Mouse (Mus musculus): ENCODE results near the gene Gm13290. TPM values are rescaled to one million over a fixed set of nuclear protein-coding genes. Genes with fewer than 3 reads are reported as not detected.
"Not testable (repeated sequence)": the region's sequence is repeated elsewhere in the genome, so short reads cannot be mapped to it uniquely, and the experiment has no call there.

Gm13290 gene
- polyA plus RNA-seq, 1 experiment from 2014 or later = 0.66 TPM

DNA sequence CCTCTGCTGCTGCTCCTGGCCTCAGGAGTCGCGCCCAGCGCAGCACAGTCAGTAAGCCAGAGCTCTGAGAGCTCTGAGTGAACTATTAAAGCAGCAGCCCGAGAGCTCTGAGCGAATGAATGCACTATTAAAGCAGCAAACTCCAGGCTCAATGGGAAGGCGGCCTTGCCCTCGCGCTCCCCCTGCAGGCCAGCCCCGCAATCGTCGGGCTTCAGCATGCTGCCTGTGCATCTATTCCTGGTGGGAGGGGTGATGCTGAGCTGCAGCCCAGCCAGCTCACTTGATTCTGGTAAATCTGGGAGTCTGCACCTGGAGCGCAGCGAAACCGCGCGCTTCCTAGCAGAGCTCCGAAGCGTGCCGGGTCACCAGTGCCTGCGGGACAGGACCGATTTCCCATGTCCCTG, 16.0 kb upstream of the Gm13290 start:
- H3K27ac ChIP-seq = peak overlapping the region; percentile 96
- H3K4me3 ChIP-seq (replicated peaks) = peak overlapping the region; percentile 52
- peak; percentile 100 for ATAC-seq (ENCODE audit: insufficient number of reproducible peaks, insufficient read depth, low FRiP score, low TSS enrichment, low read depth)
- under 1% methylated on average over 21 of the region's 21 CpGs for WGBS
- not testable (repeated sequence) for H3K27me3 ChIP-seq; H3K4me1 ChIP-seq (replicated peaks); H3K9me3 ChIP-seq; H3K36me3 ChIP-seq
- H3K4me2 ChIP-seq = peak overlapping the region; percentile 70
- peak overlapping the region; percentile 59; the same call in 1 of the 2 replicates for H3K9ac ChIP-seq (replicated peaks)

DNA sequence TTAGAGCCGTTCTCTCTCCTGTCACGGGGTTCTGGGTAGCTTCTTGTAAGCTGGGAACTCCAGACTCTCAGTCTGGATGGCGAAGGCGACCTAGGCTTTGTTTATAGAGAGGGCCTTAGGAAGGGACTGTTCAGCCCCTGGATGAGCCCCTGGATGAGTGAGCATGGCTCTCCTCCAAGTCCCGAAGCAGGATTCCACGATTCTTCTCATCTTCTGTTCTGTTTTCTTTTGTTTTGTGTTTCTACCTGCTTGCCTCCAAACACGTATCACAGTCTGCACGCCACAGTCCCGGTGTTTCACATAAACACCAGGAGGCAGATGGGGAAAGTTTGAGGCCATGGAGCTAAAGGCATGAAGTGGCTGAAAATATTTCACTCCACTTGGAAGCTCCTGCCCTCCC, 14.9 kb upstream of the Gm13290 start:
- H3K4me3 ChIP-seq (replicated peaks); H3K36me3 ChIP-seq; ATAC-seq (ENCODE audit: insufficient number of reproducible peaks, insufficient read depth, low FRiP score, low TSS enrichment, low read depth); H3K4me1 ChIP-seq (replicated peaks); H3K27ac ChIP-seq; H3K9me3 ChIP-seq; H3K4me2 ChIP-seq; H3K27me3 ChIP-seq; H3K9ac ChIP-seq (replicated peaks): not testable (repeated sequence)
- 88% methylated on average over 9 of the region's 9 CpGs for WGBS

DNA sequence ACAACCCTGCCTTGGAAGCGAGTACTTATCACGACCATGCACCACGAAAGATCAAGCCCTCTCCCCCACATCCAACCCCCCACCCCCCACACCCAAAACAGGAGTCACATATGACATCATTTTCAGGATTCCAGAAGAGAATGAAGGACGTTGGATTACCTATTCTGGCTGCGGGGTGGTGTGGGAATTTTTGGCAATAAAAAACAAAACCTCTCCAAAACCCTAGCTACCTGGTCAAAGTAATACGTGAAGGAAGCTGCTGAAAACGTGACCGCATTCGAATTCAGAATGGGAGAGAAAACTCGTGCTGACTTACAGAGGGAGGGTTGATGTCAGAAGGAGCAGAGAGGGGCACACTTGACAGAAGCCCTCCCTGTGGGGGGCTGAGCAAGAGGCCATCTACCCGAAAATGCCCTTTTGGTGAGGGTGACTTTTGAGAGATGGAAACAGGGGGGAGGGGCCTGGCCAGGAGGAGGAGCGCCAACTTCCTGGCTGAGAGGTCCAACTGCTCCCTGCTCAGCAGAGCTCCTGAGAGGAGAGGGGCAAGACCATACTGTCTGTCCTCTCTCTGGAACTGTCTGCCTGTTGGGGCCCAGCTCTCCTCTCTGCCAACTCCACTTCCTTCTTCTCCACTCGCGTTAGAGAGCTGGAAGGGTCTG, 13.9 kb upstream of the Gm13290 start, which contains the start of gene Gm13283:
TSS of gene Gm13283 (plus strand) at position 510 of the 659 bp plus-strand sequence.
- 0 out of 2 replicates have a peak within 1 kb of the TSS, but pooled peaks have one; percentile 34 for H3K9ac ChIP-seq (replicated peaks)
- ATAC-seq (ENCODE audit: insufficient number of reproducible peaks, insufficient read depth, low FRiP score, low TSS enrichment, low read depth) = not testable (repeated sequence)

DNA sequence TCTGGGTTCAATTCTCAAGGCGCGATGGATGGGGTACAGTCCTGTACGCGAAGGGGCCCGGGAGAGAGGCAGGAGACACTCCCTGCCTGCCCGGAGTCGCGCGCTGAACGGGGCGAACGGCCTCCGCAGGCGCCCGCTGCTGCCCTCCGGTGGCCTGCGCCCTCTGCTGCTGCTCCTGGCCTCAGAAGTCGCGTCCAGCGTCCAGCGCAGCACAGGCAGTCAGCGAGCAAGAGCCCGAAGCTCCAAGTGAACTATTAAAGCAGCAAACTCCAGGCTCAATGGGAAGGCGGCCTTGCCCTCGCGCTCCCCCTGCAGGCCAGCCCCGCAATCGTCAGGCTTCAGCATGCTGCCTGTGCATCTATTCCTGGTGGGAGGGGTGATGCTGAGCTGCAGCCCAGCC, 13.2 kb upstream of the Gm13290 start:
- under 1% methylated on average over 23 of the region's 28 CpGs for WGBS
- not testable (repeated sequence) for H3K36me3 ChIP-seq; H3K27me3 ChIP-seq; ATAC-seq (ENCODE audit: insufficient number of reproducible peaks, insufficient read depth, low FRiP score, low TSS enrichment, low read depth); H3K4me1 ChIP-seq (replicated peaks); H3K9me3 ChIP-seq
- 0 out of 2 replicates have a peak overlapping the region, but pooled peaks have one; percentile 34 for H3K9ac ChIP-seq (replicated peaks)
- peak overlapping the region; percentile 50 for H3K4me2 ChIP-seq
- peak overlapping the region; percentile 72; the same call in 1 of the 2 replicates for H3K27ac ChIP-seq
- peak overlapping the region; percentile 34 for H3K4me3 ChIP-seq (replicated peaks)

More for the DNA sequence above, 13.9 kb upstream of the Gm13290 start, which contains the start of gene Gm13283:
- 29% methylated on average over 7 of the region's 14 CpGs for WGBS
- Histone ChIP-seq H3K4me3 (replicated peaks) (peak within 1 kb of the TSS; percentile 34), H3K4me2 (peak within 1 kb of the TSS; percentile 50), H3K27ac (peak within 1 kb of the TSS; percentile 72; the same call in 1 of the 2 replicates)
- H3K4me1 ChIP-seq (replicated peaks); H3K9me3 ChIP-seq; H3K36me3 ChIP-seq; H3K27me3 ChIP-seq: not testable (repeated sequence)

DNA sequence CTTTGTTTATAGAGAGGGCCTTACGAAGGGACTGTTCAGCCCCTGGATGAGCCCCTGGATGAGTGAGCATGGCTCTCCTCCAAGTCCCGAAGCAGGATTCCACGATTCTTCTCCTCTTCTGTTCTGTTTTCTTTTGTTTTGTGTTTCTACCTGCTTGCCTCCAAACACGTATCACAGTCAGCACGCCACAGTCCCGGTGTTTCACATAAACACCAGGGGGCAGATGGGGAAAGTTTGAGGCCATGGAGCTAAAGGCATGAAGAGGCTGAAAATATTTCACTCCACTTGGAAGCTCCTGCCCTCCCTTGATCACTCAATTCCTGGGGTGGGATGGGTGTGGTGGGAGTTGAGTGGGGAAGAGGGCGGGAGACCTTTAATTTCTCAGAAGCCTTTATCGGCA, 11.9 kb upstream of the Gm13290 start:
- H3K27me3 ChIP-seq = not testable (repeated sequence)
- 68% methylated on average over 6 of the region's 8 CpGs for WGBS

DNA sequence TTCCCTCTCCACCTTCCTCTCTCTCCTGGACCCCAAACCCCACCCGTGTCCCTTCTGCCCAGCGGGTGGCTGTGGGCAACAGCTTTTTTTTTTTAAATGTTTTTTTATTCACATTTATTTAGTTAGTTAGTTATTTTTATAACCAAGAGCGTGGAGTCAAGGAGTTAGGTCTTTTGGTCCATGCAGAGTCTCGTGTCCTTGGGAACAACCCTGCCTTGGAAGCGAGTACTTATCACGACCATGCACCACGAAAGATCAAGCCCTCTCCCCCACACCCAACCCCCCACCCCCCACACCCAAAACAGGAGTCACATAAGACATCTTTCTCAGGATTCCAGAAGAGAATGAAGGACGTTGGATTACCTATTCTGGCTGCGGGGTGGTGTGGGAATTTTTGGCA, 11.3 kb upstream of the Gm13290 start:
- not testable (repeated sequence) for H3K27ac ChIP-seq; H3K9me3 ChIP-seq; H3K9ac ChIP-seq (replicated peaks); H3K4me3 ChIP-seq (replicated peaks); H3K36me3 ChIP-seq; H3K27me3 ChIP-seq; H3K4me1 ChIP-seq (replicated peaks); ATAC-seq (ENCODE audit: insufficient number of reproducible peaks, insufficient read depth, low FRiP score, low TSS enrichment, low read depth)
- 0 out of 2 replicates have a peak overlapping the region, but pooled peaks have one; percentile 45 for H3K4me2 ChIP-seq
- WGBS = 55% methylated on average over 9 of the region's 9 CpGs

More for the DNA sequence above, 11.9 kb upstream of the Gm13290 start:
- not testable (repeated sequence) for H3K9me3 ChIP-seq; H3K27ac ChIP-seq; ATAC-seq (ENCODE audit: insufficient number of reproducible peaks, insufficient read depth, low FRiP score, low TSS enrichment, low read depth); H3K4me1 ChIP-seq (replicated peaks); H3K9ac ChIP-seq (replicated peaks); H3K4me3 ChIP-seq (replicated peaks); H3K4me2 ChIP-seq; H3K36me3 ChIP-seq

DNA sequence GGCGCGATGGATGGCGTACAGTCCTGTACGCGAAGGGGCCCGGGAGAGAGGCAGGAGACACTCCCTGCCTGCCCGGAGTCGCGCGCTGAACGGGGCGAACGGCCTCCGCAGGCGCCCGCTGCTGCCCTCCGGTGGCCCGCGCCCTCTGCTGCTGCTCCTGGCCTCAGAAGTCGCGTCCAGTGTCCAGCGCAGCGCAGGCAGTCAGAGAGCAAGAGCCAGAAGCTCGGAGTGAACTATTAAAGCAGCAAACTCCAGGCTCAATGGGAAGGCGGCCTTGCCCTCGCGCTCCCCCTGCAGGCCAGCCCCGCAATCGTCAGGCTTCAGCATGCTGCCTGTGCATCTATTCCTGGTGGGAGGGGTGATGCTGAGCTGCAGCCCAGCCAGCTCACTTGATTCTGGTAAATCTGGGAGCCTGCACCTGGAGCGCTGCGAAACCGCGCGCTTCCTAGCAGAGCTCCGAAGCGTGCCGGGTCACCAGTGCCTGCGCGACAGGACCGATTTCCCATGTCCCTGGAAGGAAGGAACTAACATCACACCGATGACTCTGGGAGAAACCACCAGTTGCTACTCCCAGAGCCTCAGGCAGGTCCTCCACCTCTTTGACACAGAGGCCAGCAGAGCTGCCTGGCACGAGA, 10.1 kb upstream of the Gm13290 start:
- H3K4me2 ChIP-seq = peak overlapping the region; percentile 52
- 3% methylated on average over 26 of the region's 42 CpGs for WGBS
- H3K4me3 ChIP-seq (replicated peaks) = peak overlapping the region; percentile 34
- not testable (repeated sequence) for H3K36me3 ChIP-seq; H3K9me3 ChIP-seq; H3K9ac ChIP-seq (replicated peaks); H3K27me3 ChIP-seq; H3K4me1 ChIP-seq (replicated peaks); ATAC-seq (ENCODE audit: insufficient number of reproducible peaks, insufficient read depth, low FRiP score, low TSS enrichment, low read depth)
- 0 out of 2 replicates have a peak overlapping the region, but pooled peaks have one; percentile 74 for H3K27ac ChIP-seq

DNA sequence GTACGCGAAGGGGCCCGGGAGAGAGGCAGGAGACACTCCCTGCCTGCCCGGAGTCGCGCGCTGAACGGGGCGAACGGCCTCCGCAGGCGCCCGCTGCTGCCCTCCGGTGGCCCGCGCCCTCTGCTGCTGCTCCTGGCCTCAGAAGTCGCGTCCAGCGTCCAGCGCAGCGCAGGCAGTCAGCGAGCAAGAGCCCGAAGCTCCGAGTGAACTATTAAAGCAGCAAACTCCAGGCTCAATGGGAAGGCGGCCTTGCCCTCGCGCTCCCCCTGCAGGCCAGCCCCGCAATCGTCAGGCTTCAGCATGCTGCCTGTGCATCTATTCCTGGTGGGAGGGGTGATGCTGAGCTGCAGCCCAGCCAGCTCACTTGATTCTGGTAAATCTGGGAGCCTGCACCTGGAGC, 3.0 kb downstream of the Gm13290 start, which contains the start of gene Gm13289:
TSS of gene Gm13289 (plus strand) at position 301 of the 400 bp plus-strand sequence.
- H3K9ac ChIP-seq (replicated peaks); H3K36me3 ChIP-seq; H3K4me3 ChIP-seq (replicated peaks); H3K27ac ChIP-seq; ATAC-seq (ENCODE audit: insufficient number of reproducible peaks, insufficient read depth, low FRiP score, low TSS enrichment, low read depth); H3K4me1 ChIP-seq (replicated peaks); H3K9me3 ChIP-seq; H3K27me3 ChIP-seq; H3K4me2 ChIP-seq: not testable (repeated sequence)
- no CpG with 5 or more reads among the region's 29 CpGs for WGBS

DNA sequence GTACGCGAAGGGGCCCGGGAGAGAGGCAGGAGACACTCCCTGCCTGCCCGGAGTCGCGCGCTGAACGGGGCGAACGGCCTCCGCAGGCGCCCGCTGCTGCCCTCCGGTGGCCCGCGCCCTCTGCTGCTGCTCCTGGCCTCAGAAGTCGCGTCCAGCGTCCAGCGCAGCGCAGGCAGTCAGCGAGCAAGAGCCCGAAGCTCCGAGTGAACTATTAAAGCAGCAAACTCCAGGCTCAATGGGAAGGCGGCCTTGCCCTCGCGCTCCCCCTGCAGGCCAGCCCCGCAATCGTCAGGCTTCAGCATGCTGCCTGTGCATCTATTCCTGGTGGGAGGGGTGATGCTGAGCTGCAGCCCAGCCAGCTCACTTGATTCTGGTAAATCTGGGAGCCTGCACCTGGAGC, 5.9 kb downstream of the Gm13290 start, which contains the start of gene Gm13272:
TSS of gene Gm13272 (plus strand) at position 301 of the 400 bp plus-strand sequence.
- not testable (repeated sequence) for H3K4me3 ChIP-seq (replicated peaks); H3K9me3 ChIP-seq; ATAC-seq (ENCODE audit: insufficient number of reproducible peaks, insufficient read depth, low FRiP score, low TSS enrichment, low read depth); H3K27ac ChIP-seq; H3K9ac ChIP-seq (replicated peaks); H3K4me2 ChIP-seq; H3K36me3 ChIP-seq; H3K4me1 ChIP-seq (replicated peaks); H3K27me3 ChIP-seq
- no CpG with 5 or more reads among the region's 29 CpGs for WGBS

DNA sequence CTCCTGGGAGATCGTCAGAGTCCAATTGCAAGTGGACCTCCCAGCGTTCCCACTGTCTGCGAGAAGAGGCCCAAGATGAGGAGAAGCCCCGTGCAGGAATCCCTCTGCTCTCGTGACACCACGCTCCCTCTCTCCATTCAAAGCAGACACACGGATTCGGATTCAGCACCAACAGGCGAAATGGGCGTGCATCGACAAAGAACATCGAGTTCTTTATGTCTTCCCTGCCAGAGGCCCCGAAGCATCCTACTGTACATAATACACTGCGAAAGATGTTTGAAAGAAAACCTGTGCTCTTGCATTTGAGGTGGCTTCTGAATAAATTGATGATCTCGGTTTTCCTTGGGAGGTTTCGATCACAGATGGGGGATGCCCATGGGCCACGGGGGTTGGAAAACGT, 6.7 kb downstream of the Gm13290 start:
- not testable (repeated sequence) for H3K4me1 ChIP-seq (replicated peaks); H3K9me3 ChIP-seq; H3K27me3 ChIP-seq; H3K27ac ChIP-seq; H3K4me3 ChIP-seq (replicated peaks); H3K36me3 ChIP-seq; H3K9ac ChIP-seq (replicated peaks); H3K4me2 ChIP-seq; ATAC-seq (ENCODE audit: insufficient number of reproducible peaks, insufficient read depth, low FRiP score, low TSS enrichment, low read depth)
- WGBS = 53% methylated on average over 16 of the region's 18 CpGs

DNA sequence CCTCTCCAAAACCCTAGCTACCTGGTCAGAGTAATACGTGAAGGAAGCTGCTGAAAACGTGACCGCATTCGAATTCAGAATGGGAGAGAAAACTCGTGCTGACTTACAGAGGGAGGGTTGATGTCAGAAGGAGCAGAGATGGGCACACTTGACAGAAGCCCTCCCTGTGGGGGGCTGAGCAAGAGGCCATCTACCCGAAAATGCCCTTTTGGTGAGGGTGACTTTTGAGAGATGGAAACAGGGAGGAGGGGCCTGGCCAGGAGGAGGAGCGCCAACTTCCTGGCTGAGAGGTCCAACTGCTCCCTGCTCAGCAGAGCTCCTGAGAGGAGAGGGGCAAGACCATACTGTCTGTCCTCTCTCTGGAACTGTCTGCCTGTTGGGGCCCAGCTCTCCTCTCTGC, 8.2 kb downstream of the Gm13290 start, which contains the start of gene Ifnz:
TSS of gene Ifnz (plus strand) at position 301 of the 400 bp plus-strand sequence.
- H3K27me3 ChIP-seq; H3K4me1 ChIP-seq (replicated peaks); H3K27ac ChIP-seq; H3K36me3 ChIP-seq; H3K9me3 ChIP-seq; ATAC-seq (ENCODE audit: insufficient number of reproducible peaks, insufficient read depth, low FRiP score, low TSS enrichment, low read depth); H3K9ac ChIP-seq (replicated peaks): not testable (repeated sequence)
- H3K4me2 ChIP-seq = peak within 1 kb of the TSS; percentile 45
- peak within 1 kb of the TSS; percentile 25; the same call in 1 of the 2 replicates for H3K4me3 ChIP-seq (replicated peaks)
- 12% methylated on average over 5 of the region's 7 CpGs for WGBS
